Mouse (Mus musculus): ENCODE measurements around the gene Zfp609.

- TF ChIP-seq POLR2A (IDR thresholded peaks at IDR 0.05; ENCODE audit: low read depth, low read length) (no peak), CTCF (IDR thresholded peaks at IDR 0.05; ENCODE audit: extremely low read depth, insufficient read length, insufficient replicate concordance, low read depth, low read length) (no peak)
Measured at GRCm38 (mm10) chr9:65661493-65661892, 165.9 kb downstream of the Zfp609 start.
